In genomic region chr17:84631836-84632235, GRCm38 (mm10) we compare ENCODE assay signal across 18 mouse cellular contexts. TPM values are rescaled to one million over a fixed set of nuclear protein-coding genes. Genes with fewer than 3 reads are reported as not detected.
"Had no signal": no experiment of that assay in that cellular context is flagged by ENCODE, and none has a peak within 500 bp of the region (broad histone marks: within the 10 kb centered on the region; RNA-seq: fewer than 3 reads in every experiment).

No protein-coding gene starts in this region.

- H3K27ac ChIP-seq: neural tube, embryonic 12.5 days; neural tube, embryonic 13.5 days; neural tube, embryonic 15.5 days; stomach, embryonic 15.5 days; stomach, postnatal 0 days had no signal

- H3K9ac ChIP-seq: neural tube, embryonic 12.5 days; neural tube, embryonic 13.5 days; neural tube, embryonic 15.5 days; stomach, embryonic 15.5 days had no signal

- H3K27me3 ChIP-seq: neural tube, embryonic 12.5 days; neural tube, embryonic 13.5 days; neural tube, embryonic 15.5 days; stomach, embryonic 15.5 days had no signal

- H3K4me3 ChIP-seq: neural tube, embryonic 12.5 days; neural tube, embryonic 13.5 days; neural tube, embryonic 15.5 days; stomach, embryonic 15.5 days had no signal

- H3K4me2 ChIP-seq: neural tube, embryonic 12.5 days; neural tube, embryonic 13.5 days; neural tube, embryonic 15.5 days; stomach, embryonic 15.5 days had no signal

- H3K9me3 ChIP-seq: neural tube, embryonic 12.5 days; neural tube, embryonic 13.5 days; neural tube, embryonic 15.5 days; stomach, embryonic 15.5 days had no signal

- H3K36me3 ChIP-seq: neural tube, embryonic 15.5 days; stomach, embryonic 15.5 days had no signal

- DNase-seq: retina, postnatal 1 day; right cerebral cortex, adult 18-20 months; right cerebral cortex, postnatal 14 days; right cerebral cortex, postnatal 25 days; right cerebral cortex, postnatal 4 days; spleen, adult 18-20 months; thymus, adult 18-20 months; thymus, adult 2 months; thymus, postnatal 14 days; thymus, postnatal 36 days; thymus, postnatal 4 days had no signal

RNA-seq across cellular contexts. Expression of gene Abcg8, which starts 44.3 kb away (rescaled TPM):
- total RNA-seq: neutrophil, adult 5-6 weeks had no signal
- polyA plus RNA-seq: neural tube, embryonic 12.5 days; neural tube, embryonic 13.5 days; neural tube, embryonic 14.5 days had no signal

RNA-seq across cellular contexts. Expression of gene Abcg5, which starts 51.0 kb away (rescaled TPM):
- total RNA-seq: neutrophil, adult 5-6 weeks had no signal
